Mouse (Mus musculus) ES-Bruce4 (cell line): Measurements from ENCODE around the gene Mgll. TPM values are rescaled to one million over a fixed set of nuclear protein-coding genes. Genes with fewer than 3 reads are reported as not detected.

Source experiments
- H3K27ac ChIP-seq: 2 replicates; pipeline ENCODE4 v1.5.1; 2012; ENCODE audit warnings: low read length, inconsistent platforms; ENCODE audit not compliant: insufficient read depth
- H3K27me3 ChIP-seq: 2 replicates; pipeline ENCODE4 v1.6.1; 2012; ENCODE audit warnings: mild to moderate bottlenecking, low read length, inconsistent platforms; ENCODE audit not compliant: control insufficient read depth, poor library complexity, insufficient read depth, severe bottlenecking
- H3K36me3 ChIP-seq: 2 replicates; pipeline ENCODE4 v1.6.1; 2012; ENCODE audit warnings: inconsistent platforms, mild to moderate bottlenecking, low read length, moderate library complexity; ENCODE audit not compliant: control insufficient read depth, poor library complexity, insufficient read depth, severe bottlenecking
- H3K4me1 ChIP-seq: one replicate; pipeline ENCODE4 v1.8.1; 2011; ENCODE audit warnings: low read length; ENCODE audit not compliant: control insufficient read depth, insufficient read depth
- H3K4me3 ChIP-seq: 2 replicates; pipeline ENCODE4 v1.5.1; 2011; ENCODE audit warnings: low read depth, mild to moderate bottlenecking, low read length
- H3K9ac ChIP-seq: 2 replicates; pipeline ENCODE4 v1.6.1; 2012; ENCODE audit warnings: low read depth, mild to moderate bottlenecking, inconsistent platforms; ENCODE audit not compliant: poor library complexity, severe bottlenecking
- H3K9me3 ChIP-seq: replicated peaks from 2 replicates; pipeline ENCODE4 v1.6.1; 2012; ENCODE audit warnings: mild to moderate bottlenecking, low read length, inconsistent platforms; ENCODE audit not compliant: control insufficient read depth, poor library complexity, insufficient read depth, severe bottlenecking
- CTCF ChIP-seq: IDR thresholded peaks from one replicate; pipeline ENCODE4 v1.8.1; 2011; ENCODE audit warnings: low read depth, low read length
- EP300 ChIP-seq: IDR thresholded peaks from 2 replicates; pipeline ENCODE4 v1.6.1; 2011; ENCODE audit warnings: low read depth, low read length; ENCODE audit not compliant: insufficient read depth
- POLR2A ChIP-seq: IDR thresholded peaks from one replicate; pipeline ENCODE4 v1.8.1; 2011; ENCODE audit warnings: low read length; ENCODE audit not compliant: insufficient read depth
- polyA plus RNA-seq: library from polyadenylated mRNA; stranded (reverse); fragments of >200 nt; gene quantifications from 2 replicates; pipeline ENCODE4 v1.2.4, GENCODE M21; 2011; ENCODE audit warnings: low read depth; ENCODE audit not compliant: missing spikeins, insufficient read depth, insufficient read length

Gene Mgll
- 2.9 and 3.4 TPM in 2 replicates for polyA plus RNA-seq

GRCm38 (mm10) chr6:88724313-88725195, at the start of gene Mgll:
Gene Mgll, plus strand, starts transcription at chr6:88724412.
- Histone ChIP-seq H3K4me1 (no peaks in the 10 kb centered on the region), H3K9me3 (no peaks in the 10 kb centered on the region; the same call in 1 of the 2 replicates), H3K4me3 (peak within 1 kb of the TSS; percentile 80), H3K36me3 (no peaks in the 10 kb centered on the region), H3K27me3 (no peaks in the 10 kb centered on the region), H3K27ac (no peak within 1 kb of the TSS), H3K9ac (peak within 1 kb of the TSS; percentile 51)
- TF ChIP-seq POLR2A (no peak), CTCF (no peak), EP300 (no peak)

- Histone ChIP-seq H3K9me3 (no peaks in the 10 kb centered on the region), H3K27ac (no peak overlapping the region), H3K9ac (no peak overlapping the region), H3K27me3 (no peaks in the 10 kb centered on the region), H3K36me3 (no peaks in the 10 kb centered on the region), H3K4me1 (no peaks in the 10 kb centered on the region), H3K4me3 (no peak overlapping the region)
- no peak for TF ChIP-seq EP300
- no peak for TF ChIP-seq POLR2A
- no peak for TF ChIP-seq CTCF
These were observed 48.4 kb upstream of the Mgll start for GRCm38 (mm10) chr6:88675815-88676214.

GRCm38 (mm10) chr6:88676753-88677736, 47.2 kb upstream of the Mgll start:
- H3K9ac ChIP-seq, result no peak overlapping the region
- no peaks in the 10 kb centered on the region for H3K36me3 ChIP-seq
- H3K27ac ChIP-seq, result no peak overlapping the region
- no peaks in the 10 kb centered on the region for H3K27me3 ChIP-seq
- H3K4me3 ChIP-seq, result no peak overlapping the region
- H3K4me1 ChIP-seq, result no peaks in the 10 kb centered on the region
- TF ChIP-seq CTCF (no peak), EP300 (no peak), POLR2A (no peak)
- H3K9me3 ChIP-seq, result no peaks in the 10 kb centered on the region

- Histone ChIP-seq H3K9me3 (no peaks in the 10 kb centered on the region), H3K9ac (no peak overlapping the region), H3K27ac (no peak overlapping the region), H3K27me3 (no peaks in the 10 kb centered on the region), H3K4me3 (no peak overlapping the region), H3K4me1 (no peaks in the 10 kb centered on the region), H3K36me3 (no peaks in the 10 kb centered on the region)
- TF ChIP-seq CTCF, result no peak
- no peak for TF ChIP-seq EP300
- no peak for TF ChIP-seq POLR2A
These were observed 46.5 kb upstream of the Mgll start for GRCm38 (mm10) chr6:88677738-88678137.

GRCm38 (mm10) chr6:88681026-88681425, 43.2 kb upstream of the Mgll start:
- no peak overlapping the region for H3K9ac ChIP-seq
- TF ChIP-seq CTCF (no peak), POLR2A (no peak), EP300 (no peak)
- no peaks in the 10 kb centered on the region for H3K27me3 ChIP-seq
- H3K27ac ChIP-seq, result no peak overlapping the region
- no peaks in the 10 kb centered on the region for H3K36me3 ChIP-seq
- no peaks in the 10 kb centered on the region for H3K9me3 ChIP-seq
- H3K4me3 ChIP-seq, result no peak overlapping the region
- no peaks in the 10 kb centered on the region for H3K4me1 ChIP-seq
